Mouse (Mus musculus): ENCODE measurements around the gene Yipf3.

The Yipf3 gene

DNA sequence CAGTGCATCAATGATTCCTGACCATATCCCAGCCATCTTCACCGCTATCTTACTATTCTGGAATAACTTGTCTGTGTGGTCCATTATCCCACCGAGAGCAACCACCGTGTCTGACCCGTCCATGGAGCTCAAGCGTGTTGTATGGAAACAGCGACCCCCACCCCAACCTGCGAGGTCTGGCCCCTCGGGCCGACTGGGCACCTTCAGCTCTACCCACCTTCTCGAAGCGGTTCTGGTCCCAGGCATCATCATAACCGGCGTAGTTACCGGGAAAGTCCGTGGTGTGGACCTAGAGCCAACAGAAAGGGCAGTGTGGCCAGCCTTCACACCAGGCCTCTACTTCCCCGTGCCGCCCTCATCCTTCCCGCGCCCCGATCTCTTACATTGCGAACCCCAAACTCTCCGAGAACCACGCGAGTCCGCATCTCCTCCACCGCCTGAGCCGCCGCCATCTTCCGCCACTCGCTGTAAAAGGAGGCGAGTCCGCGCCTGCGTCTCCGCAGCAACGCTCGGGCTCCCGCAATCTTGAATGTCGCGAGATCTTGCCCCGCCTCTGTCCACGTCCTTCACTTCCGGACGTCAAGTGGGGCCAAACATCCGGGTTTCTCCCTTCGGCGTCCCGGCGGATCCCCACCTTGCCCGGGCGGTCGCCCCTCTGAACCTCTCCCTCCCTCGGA, at the start of gene Yipf3, which contains the start of gene Polr1c:
Yipf3 (plus strand) TSS at position 569 of the 677 bp plus-strand sequence.
Polr1c (minus strand) TSS at position 543 of the 677 bp plus-strand sequence.
- DNase-seq (ENCODE audit: low read depth, low spot score), result peak; percentile 92

GRCm38 (mm10) chr17:46201151-46201550, 46.7 kb upstream of the Yipf3 start:
- peak; percentile 4 for DNase-seq (ENCODE audit: low read depth, low spot score)

DNA sequence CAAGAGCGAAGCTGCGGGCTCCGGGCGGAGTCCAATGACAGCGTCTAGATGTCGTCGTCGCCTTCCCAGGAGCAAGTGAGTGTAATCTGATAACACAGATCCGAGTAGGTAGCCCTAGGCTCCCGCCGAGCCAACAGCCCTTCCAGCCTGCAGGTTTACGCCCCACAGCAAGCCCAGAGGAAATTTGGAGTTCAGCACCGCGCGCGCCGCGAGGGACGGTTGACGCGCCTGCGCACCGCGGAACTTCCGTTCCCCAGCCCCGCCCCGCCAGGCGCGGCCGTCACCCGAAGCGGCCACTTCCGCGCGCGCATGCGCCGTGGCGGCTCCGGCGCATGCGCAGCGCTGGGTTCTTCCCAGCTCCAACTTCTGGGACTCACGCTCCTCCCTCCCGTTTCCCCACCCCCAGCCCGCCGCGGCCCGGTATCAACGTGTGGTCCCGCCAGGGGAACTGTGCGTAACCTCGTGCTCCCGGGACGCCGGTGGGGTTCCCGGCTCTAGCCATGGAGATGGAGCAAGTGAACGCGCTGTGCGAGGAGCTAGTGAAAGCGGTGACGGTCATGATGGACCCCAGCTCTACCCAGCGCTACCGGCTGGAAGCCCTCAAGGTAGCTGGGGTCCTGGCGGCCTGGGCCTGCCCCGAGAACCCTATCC, 45.3 kb upstream of the Yipf3 start, which contains the start of the genes Polh and Xpo5:
Polh (minus strand) TSS at position 225 of the 651 bp plus-strand sequence.
Xpo5 (plus strand) TSS at position 362 of the 651 bp plus-strand sequence.
- peak; percentile 84 for DNase-seq (ENCODE audit: low read depth, low spot score)

- DNase-seq (ENCODE audit: low read depth, low spot score), result peak; percentile 1
These were observed 44.8 kb upstream of the Yipf3 start for GRCm38 (mm10) chr17:46203078-46203477.

DNA sequence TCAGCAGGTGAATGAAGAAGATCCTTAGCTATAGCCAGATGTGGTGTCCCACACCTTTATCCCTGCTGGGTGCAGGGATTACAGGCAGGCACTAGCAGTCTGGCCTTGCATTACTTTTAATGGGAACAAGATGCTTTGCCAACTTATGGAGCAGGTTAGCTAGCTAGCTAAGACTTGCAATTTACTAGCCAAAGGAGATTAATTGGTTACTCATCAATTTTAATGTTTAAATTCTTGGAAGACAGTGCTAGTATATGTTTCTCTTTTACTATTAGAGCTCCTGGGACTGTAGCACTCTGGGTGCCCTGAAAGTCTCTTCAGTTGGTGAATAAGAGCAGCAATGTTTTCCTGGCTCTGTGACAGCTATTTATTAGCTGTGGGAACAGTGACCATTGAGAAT, 41.2 kb upstream of the Yipf3 start:
- DNase-seq (ENCODE audit: low read depth, low spot score), result no peak

DNA sequence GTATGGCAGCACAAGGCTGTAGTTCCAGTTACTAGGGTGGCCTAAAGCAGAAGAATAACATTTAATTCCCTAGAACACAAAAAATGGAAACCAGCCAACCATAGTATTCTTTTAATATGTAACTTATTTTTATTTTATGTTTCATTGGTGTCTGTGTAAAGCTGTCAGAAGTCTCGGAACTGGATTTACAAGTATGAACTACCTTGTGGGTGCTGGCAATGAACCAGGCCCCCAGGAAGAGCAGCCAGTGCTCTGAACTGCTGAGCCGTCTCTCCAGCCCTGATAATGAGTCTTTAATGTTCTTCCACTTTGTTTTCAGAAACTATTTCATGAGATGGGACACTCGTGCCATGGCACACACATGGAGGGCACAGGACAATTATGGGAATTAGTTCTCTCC, 37.3 kb upstream of the Yipf3 start:
- no peak for DNase-seq (ENCODE audit: low read depth, low spot score)

DNA sequence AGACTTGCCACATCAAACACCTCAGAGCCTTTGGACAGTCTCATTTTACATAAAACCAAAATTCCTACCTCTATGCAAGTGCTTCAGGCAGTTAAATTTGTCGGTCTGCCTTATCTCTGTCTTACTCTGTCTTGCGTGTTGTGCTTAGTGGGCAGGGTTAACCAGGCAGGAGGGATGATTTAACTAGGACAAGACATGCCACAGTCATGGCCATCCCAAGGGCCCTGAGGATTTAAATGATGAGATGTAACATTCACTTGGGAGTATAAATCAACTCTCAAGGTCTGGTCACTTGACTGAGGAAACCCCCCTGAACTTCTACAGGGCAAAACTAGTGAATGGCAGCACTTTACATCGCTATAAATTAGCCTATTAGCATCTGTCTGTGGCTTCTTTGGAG, 26.3 kb upstream of the Yipf3 start:
- DNase-seq (ENCODE audit: low read depth, low spot score), result no peak

DNA sequence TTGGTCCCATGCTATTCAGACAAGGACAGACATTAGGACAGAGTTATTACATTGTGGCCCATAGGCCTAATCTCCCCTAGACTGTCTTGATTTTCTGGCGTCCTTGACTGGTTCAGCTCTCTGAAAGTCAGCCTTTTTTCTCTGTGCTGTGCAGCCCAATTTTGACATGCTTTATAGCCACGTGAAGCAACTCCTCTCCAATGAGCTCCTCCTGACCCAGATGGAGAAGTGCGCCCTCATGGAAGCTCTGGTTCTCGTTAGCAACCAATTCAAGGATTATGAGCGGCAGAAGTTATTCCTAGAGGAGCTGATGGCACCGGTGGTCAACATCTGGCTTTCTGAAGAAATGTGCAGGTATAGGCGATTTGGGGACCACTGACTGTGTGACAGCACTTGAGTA, 20.3 kb upstream of the Yipf3 start:
- DNase-seq (ENCODE audit: low read depth, low spot score), result no peak

GRCm38 (mm10) chr17:46236067-46236466, 11.8 kb upstream of the Yipf3 start:
- no peak for DNase-seq (ENCODE audit: low read depth, low spot score)

DNA sequence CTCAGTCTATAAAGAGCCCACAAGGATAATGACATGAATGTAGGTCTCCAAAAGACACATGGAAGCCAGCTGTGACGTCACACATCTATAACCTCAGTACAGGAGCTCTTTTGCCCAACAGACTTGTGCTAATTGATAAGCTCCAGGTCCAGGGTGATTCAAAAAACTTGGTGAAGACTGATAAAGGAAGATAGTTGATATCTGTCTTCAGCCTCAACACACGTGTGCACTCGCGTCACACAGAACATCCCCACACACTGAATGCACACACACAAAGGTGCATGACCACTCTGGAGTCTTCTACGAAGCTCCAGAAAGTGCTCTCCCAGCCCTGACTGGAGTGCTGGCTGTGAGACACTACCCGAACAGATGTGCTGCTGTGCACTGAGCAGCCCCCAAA, 10.8 kb upstream of the Yipf3 start:
- no peak for DNase-seq (ENCODE audit: low read depth, low spot score)

DNA sequence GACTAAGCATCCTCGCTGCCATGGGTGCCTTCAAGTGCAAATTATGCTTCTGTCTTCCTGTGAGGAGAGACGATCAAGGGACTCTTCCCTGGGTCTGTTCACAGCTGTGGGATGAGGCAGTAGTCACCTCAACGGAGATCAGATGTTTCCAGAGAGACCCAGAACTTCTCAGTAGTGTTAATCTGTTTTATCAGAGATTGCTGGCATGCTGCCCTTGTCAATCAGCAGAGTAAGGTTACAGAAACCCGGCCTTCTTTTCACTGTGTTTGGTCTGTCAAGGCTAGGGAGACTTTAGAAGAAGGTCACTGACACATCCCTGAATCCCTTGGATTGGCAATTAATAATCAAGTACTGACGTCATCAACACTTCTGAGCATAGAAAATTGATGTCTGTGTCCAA, 10.4 kb upstream of the Yipf3 start:
- DNase-seq (ENCODE audit: low read depth, low spot score), result no peak

DNA sequence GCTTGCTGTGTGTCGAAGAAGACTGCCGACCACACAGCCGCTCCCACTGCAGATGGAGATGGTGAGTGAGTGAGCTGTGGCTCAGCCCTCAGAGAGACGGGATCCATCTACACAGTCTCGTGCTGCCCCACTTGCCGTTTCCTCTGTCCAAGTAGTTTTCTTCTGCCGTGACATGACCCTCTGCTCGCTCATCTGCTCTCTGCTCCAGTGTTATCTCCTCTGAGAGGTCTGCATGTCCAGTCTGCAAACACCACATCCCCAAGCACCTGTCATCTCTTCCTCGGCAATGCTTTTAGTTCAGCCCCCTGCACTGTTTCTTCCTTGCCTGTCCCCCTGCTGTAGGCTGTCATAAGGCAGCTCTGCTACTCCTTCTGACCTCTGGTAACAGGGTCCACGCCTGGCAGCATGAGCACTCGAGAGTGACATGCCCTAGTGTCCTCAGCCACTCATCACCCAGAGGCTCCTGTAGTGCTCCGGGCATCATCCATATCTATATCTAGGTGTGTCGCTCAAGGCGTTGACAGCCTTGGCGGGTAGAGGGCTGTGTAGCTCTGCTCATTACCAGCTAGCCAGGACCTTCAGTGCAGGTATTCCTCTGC, 8.3 kb upstream of the Yipf3 start:
- DNase-seq (ENCODE audit: low read depth, low spot score), result no peak

DNA sequence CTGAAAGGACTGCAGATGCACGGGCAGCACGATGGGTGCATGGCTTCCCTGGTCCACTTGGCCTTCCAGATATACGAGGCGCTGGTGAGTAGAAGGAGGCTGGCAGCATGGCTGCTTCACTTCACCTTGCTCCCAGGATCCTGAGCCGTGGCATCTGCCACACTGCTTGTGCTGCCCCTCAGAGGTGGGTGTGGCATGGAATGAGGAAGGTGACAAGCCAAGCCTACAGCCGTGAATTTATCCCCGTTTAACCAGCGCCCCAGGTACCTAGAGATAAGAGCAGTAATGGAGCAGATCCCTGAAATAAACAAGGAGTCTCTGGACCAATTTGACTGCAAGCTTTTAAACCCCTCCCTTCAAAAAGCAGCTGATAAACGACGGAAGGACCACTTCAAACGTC, 6.4 kb upstream of the Yipf3 start:
- DNase-seq (ENCODE audit: low read depth, low spot score), result no peak

DNA sequence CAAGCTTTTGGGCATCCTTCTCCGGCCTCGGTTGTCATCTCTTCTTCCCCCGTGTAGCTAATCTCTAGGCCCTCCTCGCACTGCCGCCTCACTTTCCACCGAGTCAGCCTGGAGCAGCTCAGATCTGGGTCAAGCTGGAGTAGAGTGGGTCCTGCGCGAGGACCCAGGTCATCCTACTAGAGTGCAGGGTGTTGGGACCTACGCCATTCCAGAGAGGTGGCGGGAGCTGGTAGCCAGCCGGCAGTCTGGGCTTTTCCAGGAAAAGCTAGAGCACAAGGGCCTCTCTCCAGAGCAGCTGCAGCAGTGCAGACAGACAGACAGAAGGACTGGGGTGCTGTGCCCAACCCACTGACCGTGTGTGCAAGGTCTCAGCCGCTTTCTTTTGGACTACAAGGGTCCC, 5.6 kb upstream of the Yipf3 start:
- DNase-seq (ENCODE audit: low read depth, low spot score), result no peak

GRCm38 (mm10) chr17:46242993-46243392, 4.9 kb upstream of the Yipf3 start:
- DNase-seq (ENCODE audit: low read depth, low spot score), result no peak

- no peak for DNase-seq (ENCODE audit: low read depth, low spot score)
These were observed 4.3 kb upstream of the Yipf3 start for GRCm38 (mm10) chr17:46243624-46244023.

GRCm38 (mm10) chr17:46244579-46244978, 3.3 kb upstream of the Yipf3 start:
- no peak for DNase-seq (ENCODE audit: low read depth, low spot score)

DNA sequence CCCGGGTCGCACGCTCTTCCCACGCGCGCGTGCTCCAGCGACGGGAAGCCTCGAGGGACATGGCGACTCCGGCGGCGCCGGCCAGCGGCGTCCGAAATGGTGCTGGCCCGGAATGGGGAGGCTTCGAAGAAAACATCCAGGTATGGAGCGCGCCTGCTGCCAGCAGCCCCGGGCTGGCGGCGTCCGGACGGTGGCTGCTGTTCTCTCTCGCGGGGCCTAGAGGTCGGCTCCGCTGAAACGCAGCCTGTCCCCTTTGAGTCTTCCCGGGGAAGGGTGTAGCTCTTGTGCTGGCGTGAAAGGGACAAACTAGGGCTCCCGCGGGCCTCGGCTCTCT, 276 bp downstream of the Yipf3 start:
- DNase-seq (ENCODE audit: low read depth, low spot score), result no peak

DNA sequence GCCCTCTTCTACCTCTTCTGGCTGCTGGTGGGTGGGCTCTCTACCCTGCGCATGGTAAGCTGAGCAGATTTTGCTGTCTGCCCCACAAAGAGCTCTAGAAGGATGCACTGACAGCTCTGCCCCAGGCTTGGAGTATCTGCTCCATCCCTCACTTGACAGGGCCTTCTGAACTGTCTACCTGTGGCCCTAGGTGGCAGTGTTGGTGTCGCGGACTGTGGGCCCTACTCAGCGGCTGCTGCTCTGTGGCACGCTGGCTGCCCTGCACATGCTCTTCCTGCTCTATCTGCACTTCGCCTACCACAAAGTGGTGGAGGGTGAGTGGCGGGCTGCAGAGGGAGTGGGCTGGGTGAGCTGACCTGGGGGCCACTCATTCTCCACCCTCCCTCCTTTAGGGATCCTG, 3.3 kb downstream of the Yipf3 start:
- DNase-seq (ENCODE audit: low read depth, low spot score), result no peak

DNA sequence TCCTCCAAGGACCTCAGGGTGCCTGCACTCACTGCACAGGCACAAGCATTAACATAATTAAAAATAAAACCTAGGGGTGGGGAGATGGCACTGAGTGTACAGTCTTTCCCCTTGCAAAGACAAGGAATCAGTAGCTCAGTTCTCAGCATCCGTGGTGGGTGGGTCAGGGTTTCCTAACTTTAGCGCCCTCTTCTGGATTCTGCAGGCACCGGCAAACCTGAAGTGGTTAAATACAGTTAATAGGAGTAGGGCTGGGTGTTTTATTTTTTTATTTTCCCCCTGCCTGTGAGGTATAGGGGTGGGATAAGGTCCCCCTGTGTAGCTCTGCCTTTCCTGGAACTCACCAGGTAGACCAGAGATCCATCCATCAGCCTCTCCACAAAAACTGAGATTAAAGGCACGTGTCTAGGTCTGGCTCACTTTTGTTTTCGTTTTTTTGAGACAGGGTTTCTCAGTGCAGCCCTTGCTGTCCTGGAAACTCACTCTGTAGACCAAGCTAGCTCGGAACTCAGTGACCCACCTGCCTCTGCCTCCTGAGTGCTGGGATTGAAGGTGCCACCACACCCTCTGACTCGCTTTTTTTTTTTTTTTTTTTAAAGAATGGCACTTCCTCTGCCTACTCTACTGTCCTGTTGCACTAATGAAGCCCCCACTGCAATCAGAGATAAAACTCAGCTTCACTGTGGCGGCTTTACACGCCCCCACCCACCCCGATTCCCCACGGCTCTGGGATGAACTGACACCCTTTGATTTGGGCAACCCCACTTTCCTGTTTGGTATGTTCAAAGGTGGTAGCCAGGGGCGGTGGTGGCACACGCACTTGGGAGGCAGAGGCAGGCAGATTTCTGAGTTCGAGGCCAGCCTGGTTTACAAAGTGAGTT, 4.9 kb downstream of the Yipf3 start:
- no peak for DNase-seq (ENCODE audit: low read depth, low spot score)

DNA sequence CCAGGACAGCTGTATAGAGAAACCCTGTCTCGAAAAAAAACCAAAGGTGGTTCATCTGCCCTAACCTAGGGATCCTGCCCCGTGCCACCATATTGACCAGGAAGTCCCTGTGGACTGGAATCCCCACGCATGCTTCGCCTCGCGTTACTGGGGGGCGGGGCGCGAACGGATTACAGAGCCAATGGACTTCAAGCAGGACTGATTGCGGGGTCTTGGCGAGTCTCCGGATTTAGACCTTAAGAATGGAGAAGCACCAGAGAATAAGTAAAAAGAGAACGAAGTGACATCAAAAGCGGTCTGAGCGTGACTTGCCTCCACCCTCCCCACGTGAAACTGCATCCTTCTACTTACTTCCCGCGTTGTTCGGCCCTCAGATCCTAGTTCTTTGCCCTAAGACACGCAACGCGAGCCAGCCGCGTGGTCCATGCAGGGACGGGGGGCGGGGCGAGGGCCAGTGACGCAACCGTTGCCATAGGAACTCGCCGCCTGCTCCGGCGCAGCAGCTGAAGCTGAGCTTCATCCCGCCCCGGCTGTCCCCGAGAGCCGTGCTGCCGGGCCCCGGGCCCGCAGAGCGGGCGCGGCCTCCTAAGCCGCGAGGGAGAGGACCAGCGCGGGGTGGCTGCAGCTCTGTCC, 5.7 kb downstream of the Yipf3 start, which contains the start of gene Lrrc73:
Lrrc73 (plus strand) TSS at position 80 of the 633 bp plus-strand sequence.
- DNase-seq (ENCODE audit: low read depth, low spot score), result peak; percentile 85
